Mouse (Mus musculus) adrenal gland, adult (tissue): ENCODE measurements around the gene Eml1.

Experiments used
- DNase-seq, 2 experiments: peaks; one replicate each; pipeline ENCODE4 v3.0.0; 2022 to 2023; ENCODE audit warnings: low spot score in 1 of 2; ENCODE audit not compliant: inconsistent age in 2 of 2

The Eml1 gene

DNA sequence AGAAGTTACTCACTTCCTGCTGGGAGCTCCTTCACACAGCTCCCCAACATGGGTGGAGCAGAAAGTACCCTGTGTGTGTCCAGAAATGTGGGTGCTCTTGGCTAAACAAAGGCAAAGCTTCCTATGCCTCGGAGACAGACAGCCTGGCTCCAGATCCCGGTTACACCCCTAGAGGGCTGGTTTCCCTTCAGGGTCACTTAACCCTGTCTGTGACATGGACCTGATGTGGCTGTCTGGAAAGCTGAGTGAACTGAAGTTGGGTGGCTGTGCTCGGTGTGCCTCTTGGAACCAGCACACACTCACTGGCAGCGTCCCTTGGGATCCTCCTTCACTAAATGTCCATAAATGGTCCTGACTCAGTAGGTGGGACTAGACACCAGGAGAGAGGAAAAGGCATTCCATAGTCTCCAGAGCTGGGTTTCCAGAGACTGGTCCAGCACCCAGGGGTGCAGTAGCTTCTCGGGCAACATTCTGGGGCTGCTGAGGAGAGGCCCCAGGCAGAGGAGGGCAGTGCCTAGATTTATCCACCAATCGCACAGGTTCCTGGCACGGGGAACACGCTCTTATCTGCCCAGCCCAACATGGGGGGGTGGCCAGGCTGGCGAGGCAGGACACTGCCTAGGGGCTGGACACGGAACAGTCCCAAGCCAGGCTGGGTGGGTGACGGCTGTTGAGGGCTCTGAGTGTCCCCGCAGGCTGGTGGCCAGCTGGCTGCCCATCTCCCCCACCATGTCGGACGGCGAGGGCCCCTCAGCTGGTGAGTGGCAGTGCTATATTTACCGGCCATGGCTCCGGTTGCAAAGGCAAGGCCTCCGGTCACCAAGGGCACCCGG is at the start of gene Eml1:
TSS of gene Eml1 (plus strand) at position 362 of the 833 bp plus-strand sequence.
- peak; percentile 43 to 69 for DNase-seq

DNA sequence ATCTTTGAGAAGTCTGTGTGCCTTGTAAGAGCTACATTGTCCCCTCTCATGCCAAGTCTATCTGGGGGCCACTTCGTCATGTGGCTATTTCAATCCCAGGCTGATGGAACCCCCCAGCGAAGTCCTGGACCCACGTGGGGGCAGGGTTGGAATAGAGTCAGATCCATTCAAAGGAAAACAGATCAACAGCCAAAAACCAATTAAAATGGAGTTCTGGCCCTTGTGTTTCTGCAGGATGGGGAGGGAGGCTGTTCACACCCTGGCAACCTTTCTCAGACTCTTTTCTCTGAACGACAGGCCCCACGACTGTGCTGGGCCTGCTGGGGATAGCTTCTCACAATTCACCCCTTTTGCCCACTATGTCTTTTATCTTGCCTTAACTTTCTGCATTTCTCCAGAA is 44.4 kb upstream of the Eml1 start:
- no peak for DNase-seq

DNA sequence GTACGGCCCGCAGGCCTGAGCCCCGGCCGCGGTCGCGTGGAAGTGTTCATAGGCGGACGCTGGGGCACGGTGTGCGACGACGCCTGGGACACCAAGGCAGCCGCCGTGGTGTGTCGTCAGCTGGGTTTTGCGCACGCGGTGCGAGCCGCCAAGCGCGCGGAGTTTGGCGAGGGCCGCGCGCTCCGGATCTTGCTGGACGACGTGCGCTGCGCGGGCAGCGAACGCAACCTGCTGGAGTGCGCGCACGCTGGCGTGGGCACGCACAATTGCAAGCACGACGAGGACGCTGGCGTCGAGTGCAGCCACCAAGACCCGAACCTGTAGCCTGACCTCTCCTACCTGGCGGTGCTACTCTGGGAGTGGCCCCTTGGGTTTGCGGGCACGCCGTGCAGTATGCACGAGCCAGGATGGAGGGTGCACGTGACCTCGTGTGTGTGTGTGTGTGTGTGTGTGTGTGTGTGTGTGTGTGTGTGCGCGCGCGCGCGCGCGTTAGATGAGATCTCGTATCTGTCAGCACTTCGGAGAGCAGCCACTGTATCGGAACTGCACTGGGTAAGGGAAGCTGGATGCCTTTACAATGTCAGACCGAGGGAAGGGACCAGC is 42.8 kb upstream of the Eml1 start:
- DNase-seq: peak in 1 of 2 experiments; percentile 47

DNA sequence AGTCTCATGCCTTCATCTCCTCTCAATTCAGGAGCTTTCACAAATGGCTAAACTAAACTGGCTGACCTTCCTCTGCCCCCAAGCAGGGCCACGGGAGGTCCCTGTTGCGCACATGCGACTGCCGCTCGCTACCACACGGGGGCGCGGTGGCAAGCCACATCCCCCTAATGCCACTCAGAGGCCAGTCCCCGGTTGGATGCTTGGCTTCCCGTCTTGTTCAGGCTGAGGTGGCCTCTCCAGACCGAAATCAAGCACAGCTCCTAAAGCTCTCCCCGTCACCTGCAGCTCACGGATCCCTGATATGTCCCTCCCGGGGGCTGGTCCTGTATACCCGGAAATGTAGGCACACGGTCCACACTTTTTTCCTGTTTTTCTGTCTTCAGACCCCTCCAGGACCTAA is 37.7 kb upstream of the Eml1 start:
- DNase-seq: peak; percentile 90 to 95

DNA sequence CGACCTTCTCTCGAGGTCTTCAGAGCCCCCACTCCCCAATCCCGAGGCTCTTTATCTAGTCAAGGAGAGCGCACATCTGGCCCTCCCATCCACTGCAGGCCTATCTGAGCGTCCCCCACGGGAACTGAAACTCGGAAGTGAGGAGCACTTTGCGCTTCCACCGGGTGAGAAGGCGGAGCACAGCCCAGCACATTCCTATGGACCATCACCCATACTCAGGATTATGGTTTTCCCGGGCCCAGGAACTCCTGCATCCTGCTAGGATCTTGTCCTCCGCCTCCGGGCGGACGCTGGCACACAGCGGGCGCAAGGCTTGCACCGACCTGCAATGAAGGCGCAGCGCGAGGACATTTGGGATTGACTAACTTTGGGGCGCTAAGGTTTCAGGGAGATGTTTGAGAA is 37.3 kb upstream of the Eml1 start:
- no peak for DNase-seq

DNA sequence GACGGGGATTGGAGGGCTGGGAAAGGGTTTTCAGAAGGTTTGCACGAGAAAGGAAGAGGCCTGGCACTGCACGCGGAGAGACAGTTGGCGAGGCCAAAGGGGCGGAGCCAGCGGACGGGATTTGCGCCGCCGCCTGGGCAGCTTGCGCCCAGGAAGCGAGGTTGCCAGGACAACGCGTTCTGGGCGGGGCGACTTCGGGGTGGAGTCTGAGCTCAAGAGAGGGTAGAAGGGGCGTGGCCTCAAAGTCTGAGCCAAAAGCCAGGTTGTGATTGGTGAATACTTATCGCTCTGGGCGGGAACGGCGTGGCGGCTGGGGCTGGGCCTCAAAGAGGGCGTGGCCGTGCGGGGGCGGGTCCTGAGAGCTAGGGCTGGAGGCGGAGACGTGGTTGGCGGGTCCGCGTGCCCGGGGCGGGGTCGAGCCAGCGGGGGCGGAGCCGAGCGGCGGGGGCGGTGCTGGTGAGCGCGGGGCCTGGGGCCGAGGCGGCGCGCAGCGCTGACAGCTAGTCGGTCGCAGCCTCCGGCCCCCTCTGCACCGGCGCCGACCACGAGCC is 36.8 kb upstream of the Eml1 start, which contains the start of gene Cyp46a1:
TSS of gene Cyp46a1 (plus strand) at position 487 of the 551 bp plus-strand sequence.
- DNase-seq: peak; percentile 100

DNA sequence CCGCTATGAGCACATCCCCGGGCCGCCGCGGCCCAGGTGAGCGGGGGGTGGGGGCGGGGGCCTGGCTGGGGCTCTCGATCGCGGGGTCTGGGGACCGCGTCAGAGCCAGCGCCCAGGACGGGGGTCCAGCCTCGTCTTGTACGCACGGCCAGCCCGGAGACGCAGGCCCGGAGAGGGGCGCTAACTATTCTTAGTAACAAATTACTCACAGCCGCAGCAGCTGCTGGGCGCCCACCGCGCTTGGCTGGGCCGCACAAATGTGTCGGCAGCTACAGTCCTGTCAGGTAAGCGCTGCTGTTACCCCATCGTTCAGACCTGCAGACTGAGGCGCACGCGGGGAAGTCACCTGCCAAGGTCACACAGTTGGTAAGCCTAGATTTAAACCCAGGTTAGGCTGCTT is 36.2 kb upstream of the Eml1 start:
- DNase-seq: no peak

DNA sequence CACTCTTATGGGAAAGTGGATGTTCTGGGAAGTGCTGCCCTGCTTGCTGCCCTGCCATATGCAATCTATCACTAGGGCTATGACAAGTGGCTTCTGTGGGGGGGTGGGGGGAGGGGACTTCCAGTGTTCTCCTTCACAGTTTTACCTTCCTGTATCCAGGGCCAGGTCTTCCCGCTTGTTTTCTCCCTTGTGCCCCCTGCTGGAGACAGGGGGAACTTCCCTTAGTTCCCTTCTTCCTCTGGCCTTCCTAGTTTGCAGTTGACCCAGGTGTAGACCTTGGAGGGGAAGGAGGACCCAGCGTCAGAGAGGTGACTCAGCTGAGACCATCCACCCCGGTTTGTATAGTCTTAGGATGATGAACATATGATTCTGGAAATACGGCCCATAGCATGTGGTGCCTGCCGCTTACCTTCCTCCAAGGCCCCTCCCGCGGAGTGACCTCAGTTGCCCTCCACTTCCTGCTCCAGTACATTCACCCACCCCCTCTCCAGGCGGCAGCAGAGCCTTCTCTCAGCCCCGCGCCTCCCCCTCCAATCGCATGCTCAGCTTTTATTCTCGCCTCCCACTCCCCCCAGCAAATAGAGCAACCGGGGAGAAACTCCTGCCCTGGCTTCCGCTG is 32.1 kb upstream of the Eml1 start:
- peak; percentile 29 to 66 for DNase-seq

DNA sequence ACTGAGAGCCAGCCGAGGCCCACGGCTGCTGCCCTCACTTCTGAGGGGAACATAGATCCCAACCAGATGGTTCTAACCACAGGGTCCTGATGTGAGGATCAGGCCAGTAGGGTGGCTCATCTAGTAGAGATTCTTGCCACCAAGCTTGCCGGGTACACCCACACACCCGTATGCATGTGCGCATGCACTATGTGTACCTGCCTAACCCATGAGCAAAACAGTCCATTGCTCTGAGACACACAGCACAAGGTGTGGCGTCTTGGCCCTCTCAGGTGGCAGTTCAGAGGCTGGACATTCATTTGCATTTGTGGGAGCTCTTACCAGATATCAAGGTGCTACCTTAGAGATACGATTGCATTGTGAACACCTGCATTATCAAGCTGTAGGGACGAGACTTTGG is 22.6 kb upstream of the Eml1 start:
- DNase-seq: no peak

DNA sequence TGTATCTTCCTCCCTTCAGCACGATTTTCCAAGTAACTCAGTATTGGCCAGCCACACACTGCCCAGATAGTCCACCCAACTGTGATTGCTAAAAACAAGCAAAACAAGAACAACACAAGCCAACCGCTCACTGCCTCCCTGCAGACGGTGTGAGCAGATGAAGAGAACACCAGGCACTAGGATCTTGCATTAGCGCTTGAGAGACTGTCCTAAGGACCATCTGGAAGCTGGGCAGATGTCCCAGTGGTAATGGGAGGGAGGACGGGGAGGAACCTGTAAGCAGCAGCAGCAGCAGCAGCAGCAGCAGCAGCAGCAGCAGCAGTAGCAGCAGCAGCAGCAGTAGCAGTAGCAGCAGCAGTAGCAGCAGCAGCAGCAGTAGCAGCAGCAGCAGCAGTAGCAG is 21.7 kb upstream of the Eml1 start:
- DNase-seq: no peak

DNA sequence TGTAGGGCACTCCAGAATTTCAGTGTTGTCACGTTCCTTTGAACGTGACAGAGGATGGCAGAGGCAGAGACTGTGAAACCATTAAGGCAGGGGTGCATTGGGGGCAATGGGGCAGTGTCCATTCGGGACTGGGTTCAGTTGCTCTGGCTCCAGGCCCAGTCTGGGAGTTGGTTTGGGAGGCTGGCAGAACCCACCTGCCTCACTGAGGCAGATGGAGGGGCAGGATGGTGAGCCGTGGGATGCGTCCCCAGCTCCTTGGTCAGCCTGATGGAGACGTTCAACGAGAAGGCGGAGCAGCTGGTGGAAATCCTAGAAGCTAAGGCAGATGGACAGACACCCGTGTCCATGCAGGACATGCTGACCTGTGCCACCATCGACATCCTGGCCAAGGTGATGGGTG is 19.8 kb upstream of the Eml1 start:
- no peak for DNase-seq

DNA sequence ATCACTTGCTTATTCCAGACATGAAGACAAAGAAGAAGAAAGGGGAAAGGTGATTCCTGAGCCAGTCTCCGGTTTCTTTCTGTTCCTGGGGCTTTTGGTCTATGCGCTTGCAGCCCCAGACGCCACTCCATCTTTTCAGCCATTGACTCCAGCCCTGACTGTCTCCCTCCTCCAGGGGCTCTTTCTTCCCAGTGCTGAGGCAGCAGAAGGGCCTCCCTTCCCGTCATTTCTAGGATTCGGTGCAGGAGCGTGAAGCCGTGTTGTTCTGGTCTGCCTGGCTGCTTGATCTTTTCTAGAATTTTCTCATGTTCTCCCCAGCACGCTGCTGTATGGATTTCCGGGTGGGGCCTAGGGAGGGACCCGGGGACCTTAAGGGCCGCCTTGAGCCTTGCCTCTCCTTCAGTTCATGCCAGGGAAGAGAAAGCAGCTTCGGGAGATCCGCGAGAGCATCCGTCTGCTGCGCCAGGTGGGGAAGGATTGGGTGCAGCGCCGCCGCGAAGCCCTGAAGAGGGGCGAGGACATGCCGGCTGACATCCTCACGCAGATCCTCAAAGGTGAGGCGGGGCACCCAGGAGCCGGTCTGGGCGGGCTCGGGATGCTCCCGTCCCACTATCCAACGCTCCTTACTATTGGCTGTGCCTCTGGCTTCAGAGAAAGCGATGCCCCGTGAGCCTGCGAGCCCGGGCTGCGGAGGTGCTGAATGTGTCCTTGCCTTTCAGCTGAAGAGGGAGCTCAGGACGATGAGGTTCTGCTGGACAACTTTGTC is 18.2 kb upstream of the Eml1 start:
- no peak for DNase-seq

DNA sequence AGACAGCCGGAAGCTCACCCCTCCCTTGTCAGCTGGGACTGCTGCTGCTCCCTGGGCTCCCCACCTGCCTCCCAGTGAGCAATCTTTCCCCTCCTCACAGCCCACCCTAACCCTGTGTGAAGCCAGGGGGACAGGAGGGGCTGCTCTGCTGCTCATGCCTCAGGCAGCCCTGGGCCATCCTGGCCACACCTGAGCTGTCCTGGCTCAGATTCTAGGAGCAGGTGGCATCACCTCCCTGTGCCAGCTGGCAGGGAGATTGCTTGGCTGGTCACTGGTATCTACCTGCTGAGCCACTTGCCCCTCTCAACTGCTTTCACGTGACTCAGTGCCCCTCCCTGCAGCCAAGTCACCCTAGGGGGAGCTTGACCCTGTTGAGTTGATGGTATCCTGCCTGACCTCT is 16.5 kb upstream of the Eml1 start:
- no peak for DNase-seq

DNA sequence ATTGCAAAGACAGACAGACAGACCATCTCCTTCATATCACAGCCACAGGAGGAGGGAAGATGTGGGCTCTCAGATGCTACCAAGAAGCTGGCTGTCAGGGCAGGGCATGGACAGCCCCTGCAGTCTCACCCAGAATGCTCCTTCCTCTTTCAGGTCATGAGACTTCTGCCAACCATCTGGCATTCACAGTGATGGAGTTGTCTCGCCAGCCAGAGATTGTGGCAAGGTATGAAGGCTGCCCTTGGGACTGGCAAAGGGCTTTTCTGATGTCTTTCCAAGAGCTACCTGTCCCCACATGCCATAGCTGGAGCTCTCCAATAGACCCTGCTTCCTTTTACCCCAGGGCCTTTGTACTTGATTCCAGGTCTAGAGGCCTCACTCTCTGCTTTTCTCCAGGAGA is 15.5 kb upstream of the Eml1 start:
- no peak for DNase-seq

DNA sequence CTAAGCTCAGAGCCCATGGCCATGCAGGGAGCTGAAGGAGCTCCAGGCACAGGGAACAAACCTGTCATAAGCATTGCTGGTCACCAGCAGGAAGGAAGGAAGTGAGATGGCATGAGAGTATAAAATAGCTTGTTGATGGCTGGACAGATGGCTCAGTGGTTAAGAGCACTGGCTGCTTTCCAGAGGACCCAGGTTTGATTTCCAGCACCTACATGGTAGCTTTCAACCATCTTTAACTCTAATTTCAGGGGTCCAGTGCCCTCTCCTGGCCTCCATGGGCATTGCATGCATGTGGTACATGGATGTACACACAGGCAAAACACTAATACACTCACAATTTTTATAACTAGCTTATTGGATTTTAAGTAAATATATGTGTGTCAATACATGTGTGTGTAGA is 14.8 kb upstream of the Eml1 start:
- no peak for DNase-seq

DNA sequence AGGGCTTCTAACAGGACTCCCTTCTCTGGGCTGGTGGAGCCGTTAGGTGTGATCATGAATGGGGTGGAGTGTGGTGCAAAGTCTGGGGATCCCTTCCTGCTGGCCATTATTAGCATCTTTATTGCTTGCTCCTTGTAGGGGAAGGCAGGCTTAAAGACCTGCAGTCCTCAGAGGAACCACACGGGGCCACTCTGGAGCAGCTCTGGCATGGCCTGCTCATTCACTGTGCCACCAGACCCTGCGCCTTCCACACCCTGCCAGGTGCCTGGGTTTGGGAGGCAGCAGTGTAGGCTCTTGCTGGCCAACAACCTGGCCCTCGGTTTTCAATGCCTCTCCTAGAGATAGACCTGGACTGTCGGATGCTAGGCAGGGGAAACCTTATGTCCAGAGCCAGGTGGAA is 7.0 kb upstream of the Eml1 start:
- peak; percentile 83 to 95 for DNase-seq

DNA sequence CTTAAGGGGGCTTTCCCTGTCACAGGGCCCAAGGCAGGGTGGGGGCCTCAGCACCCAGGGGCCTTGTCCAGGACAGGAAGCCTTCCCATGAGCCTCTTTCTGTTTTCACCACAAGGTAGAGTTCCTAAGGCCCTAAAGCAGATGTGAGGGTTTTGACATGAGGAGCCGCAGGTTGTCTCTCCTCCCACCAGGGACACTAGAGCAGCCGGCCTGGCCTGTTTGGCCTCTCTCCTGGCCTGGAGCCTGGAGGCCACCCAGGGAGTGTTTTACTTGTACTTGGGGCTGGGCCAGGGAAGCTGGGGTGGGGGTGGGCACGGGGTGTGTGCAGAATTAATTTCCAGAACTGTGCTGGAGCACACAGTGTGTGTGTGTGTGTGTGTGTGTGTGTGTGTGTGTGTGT is 5.4 kb upstream of the Eml1 start:
- DNase-seq: peak; percentile 27 to 50

DNA sequence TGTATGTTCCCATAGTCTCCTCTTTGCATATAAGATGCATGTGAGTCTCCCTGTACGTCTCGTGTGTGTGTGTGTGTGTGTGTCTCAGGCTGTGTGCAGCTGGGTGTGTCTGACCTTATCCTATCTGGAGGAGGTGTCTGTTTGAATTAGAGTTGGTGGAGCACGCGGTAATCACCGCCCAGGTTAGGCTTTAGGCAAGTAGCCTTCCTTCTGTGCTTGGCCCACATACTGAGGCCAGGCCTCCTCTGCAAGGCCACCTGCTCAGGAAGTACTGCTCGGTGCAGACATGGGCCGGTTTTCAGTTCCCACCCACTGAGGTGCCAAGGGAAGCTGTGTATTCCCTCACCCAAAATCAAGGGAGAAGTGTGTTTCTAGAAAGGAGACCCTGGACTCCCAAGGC is 4.9 kb upstream of the Eml1 start:
- no peak for DNase-seq

DNA sequence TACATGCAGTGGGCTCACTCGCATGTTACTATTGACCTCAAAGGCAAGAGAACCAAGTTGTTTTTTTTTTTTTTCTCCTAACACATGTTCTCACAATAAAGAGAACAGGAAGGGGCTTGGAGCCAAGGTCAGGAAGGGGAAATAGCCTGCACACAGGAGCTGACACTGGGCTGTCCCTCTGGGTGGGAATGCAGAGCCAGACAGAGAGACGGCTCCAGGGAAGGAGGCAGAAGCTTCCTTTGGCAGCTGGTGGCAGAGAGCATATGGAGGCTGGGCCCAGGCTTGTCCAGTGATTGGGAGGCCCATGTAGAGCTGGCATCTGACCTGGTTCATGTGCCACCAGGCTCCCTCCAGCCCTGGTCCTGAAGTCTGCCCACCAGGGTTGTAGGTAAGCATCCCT is 2.8 kb upstream of the Eml1 start:
- DNase-seq: peak in 1 of 2 experiments; percentile 31

DNA sequence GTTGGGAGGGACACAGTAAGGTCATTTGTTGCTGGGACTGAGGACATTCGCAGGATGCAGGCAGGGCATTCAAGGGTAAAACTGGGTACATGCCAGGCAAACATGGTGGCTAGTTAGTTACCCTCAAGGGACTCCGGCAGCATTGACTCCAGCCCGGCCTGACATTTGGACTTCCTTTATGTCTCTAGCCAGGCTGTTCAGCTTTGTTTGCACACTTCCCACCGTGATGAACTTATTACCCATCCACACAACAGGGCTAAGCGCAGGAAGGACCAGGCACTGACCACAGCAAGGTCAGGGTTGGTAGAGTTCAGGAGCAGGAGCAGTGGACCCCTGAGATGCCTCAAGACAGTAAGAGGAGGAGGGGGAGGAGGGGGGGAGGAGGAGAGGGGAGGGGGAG is 1.8 kb upstream of the Eml1 start:
- no peak for DNase-seq

DNA sequence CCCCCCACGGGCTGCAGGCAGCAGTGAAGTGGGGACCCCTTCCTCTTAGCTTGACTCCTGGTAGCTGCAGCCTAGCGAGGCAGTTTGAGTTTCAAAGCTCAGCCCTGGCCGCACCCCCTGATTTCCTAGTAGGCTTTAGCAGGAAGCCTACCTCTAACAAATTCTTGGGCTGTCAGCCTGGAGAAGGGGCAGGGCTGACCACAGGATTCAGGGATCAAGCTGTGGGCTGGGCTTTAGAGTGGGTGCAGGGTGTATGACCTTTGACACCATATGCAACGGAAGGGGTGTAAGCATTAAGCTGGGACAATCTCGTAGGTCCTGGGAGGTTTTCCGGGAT is 640 bp downstream of the Eml1 start:
- DNase-seq: peak in 1 of 2 experiments; percentile 49
